Mouse (Mus musculus): ENCODE results near the gene Ovol1. TPM values are rescaled to one million over a fixed set of nuclear protein-coding genes. Genes with fewer than 3 reads are reported as not detected.

Ovol1 gene
- total RNA-seq, 1 experiment = 0.58 TPM

DNA sequence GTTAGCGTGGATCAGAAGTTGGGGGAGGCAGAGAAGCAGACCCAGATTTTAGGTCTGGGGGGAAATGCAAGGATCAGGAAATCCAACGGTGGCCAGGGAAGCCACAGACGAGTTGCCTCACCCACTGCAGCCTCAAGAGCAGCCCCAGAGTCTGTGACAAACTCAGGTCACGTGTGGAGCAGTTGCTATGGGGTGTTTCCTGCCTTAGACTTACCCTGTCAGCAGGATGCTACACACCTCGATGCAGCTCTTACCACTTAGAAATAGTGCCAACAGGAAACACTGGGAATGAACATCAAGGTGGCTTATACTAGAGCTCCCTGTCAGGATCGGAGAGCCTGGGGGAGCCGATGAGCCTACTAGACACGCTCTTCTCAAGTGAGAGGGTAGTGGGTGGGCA, 27.9 kb downstream of the Ovol1 start:
- Histone ChIP-seq H3K9me3 (ENCODE audit: control insufficient read depth, insufficient read depth, low read depth, low read length) (no peaks in the 10 kb centered on the region), H3K4me1 (ENCODE audit: control insufficient read depth in 2 of 2, insufficient read depth in 2 of 2, low read length in 2 of 2, poor library complexity in 1 of 2) (peaks cover 0 to 2% of the 10 kb centered on the region in 2 experiments; a peak in 1 of 4 replicates), H3K36me3 (ENCODE audit: control insufficient read depth, insufficient read depth, low read length, poor library complexity, severe bottlenecking) (no peaks in the 10 kb centered on the region), H3K4me3 (ENCODE audit: insufficient read depth in 1 of 2, low read depth in 1 of 2, low read length in 2 of 2, poor library complexity in 1 of 2, severe bottlenecking in 1 of 2) (no peak overlapping the region), H3K9ac (ENCODE audit: insufficient read depth, low read depth, low read length, poor library complexity, severe bottlenecking) (no peak overlapping the region), H3K27ac (ENCODE audit: insufficient read depth, low read depth, low read length, poor library complexity, severe bottlenecking) (no peak overlapping the region)
- in situ Hi-C loops (cut with MboI; ENCODE audit: low sequenced_read_pairs in 2 of 2, unreplicated experiment in 2 of 2) = no loop called here
- DNase-seq (ENCODE audit: low read depth, low spot score) = no peak
- no peak for TF ChIP-seq CHD2 (IDR thresholded peaks at IDR 0.05; ENCODE audit: low read depth, low read length)
- TF ChIP-seq MAFK (IDR thresholded peaks at IDR 0.05; ENCODE audit: insufficient read depth, low read depth, low read length) = no peak
- TF ChIP-seq ZC3H11A (IDR thresholded peaks at IDR 0.05; ENCODE audit: borderline replicate concordance, low read depth, low read length) = no peak
- no peak for TF ChIP-seq ZNF384 (IDR thresholded peaks at IDR 0.05; ENCODE audit: low read depth, low read length)
- TF ChIP-seq HCFC1 (IDR thresholded peaks at IDR 0.05; ENCODE audit: borderline replicate concordance, insufficient read depth, low read length) = no peak

DNA sequence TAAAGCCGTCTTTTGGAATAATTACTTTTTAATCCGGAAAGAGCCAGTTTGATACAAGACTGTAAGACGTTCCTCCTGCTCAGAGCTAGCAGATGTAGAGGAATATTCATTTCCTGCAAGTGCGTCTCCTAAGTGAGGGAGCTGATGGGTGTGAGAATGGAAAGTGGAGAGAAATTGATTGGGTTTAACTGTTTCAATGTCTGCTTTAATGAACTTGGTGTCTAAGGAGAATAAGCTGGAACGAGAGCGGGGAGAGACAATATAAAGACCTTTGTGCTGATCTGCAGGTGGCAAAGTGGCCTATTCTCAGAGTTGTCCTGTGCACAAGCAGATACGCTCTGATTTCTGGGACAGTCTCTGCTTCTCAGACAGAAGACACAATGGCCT, 30.3 kb downstream of the Ovol1 start:
- H3K4me1 ChIP-seq (ENCODE audit: control insufficient read depth in 2 of 2, insufficient read depth in 2 of 2, low read length in 2 of 2, poor library complexity in 1 of 2) = peaks cover 0 to 6% of the 10 kb centered on the region in 2 experiments; a peak in 1 of 4 replicates
- no peaks in the 10 kb centered on the region for H3K9me3 ChIP-seq (ENCODE audit: control insufficient read depth, insufficient read depth, low read depth, low read length)
- no peak for DNase-seq (ENCODE audit: low read depth, low spot score)
- H3K9ac ChIP-seq (ENCODE audit: insufficient read depth, low read depth, low read length, poor library complexity, severe bottlenecking) = no peak overlapping the region
- H3K27ac ChIP-seq (ENCODE audit: insufficient read depth, low read depth, low read length, poor library complexity, severe bottlenecking) = no peak overlapping the region
- H3K4me3 ChIP-seq (ENCODE audit: insufficient read depth in 1 of 2, low read depth in 1 of 2, low read length in 2 of 2, poor library complexity in 1 of 2, severe bottlenecking in 1 of 2) = no peak overlapping the region
- no peaks in the 10 kb centered on the region for H3K36me3 ChIP-seq (ENCODE audit: control insufficient read depth, insufficient read depth, low read length, poor library complexity, severe bottlenecking)
- no peak for TF ChIP-seq HCFC1 (IDR thresholded peaks at IDR 0.05; ENCODE audit: borderline replicate concordance, insufficient read depth, low read length)
- no peak for TF ChIP-seq CHD2 (IDR thresholded peaks at IDR 0.05; ENCODE audit: low read depth, low read length)
- TF ChIP-seq MAFK (IDR thresholded peaks at IDR 0.05; ENCODE audit: insufficient read depth, low read depth, low read length) = no peak
- no peak for TF ChIP-seq ZC3H11A (IDR thresholded peaks at IDR 0.05; ENCODE audit: borderline replicate concordance, low read depth, low read length)
- no peak for TF ChIP-seq ZNF384 (IDR thresholded peaks at IDR 0.05; ENCODE audit: low read depth, low read length)
- in situ Hi-C loops (cut with MboI; ENCODE audit: low sequenced_read_pairs in 2 of 2, unreplicated experiment in 2 of 2) = no loop called here

DNA sequence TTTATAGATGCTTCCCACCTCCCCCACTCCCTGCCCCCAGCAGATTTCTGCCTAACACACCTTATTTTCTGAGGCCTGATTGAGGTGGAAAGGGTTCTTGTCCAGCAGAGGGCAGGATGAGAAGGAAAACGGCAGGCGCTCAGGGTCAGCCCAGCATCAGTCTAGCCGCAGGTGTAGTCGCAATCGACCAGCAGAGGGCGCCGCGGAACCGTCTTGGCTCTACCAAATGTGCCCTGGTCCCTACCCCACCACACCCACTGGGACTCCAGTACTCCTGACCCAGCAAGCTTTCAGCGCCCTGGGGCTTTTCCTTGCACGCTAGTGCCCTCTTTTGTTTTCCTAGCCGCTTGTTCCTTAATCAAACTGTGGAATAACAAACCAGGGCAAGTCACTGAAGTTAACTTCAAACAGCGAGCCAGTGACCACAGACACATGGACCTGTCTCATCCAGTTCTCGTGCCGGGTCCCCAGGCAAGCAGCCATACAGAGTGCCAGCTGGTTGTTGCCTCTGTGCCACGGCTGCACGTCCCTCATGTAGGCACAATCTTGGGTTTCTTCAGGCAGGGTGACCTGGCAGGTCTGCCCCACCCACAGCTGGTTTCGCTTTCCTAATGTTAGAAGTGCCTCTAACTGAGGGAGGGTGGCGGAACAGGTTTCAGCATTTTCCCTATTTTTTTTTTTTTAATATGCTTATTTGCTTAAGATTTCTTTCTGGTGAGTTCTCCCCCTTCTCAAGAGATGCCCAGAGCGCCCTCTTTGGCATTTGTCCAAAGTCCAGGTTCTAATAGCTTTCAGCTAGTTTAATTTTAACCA, 30.9 kb downstream of the Ovol1 start:
- H3K4me3 ChIP-seq (ENCODE audit: insufficient read depth in 1 of 2, low read depth in 1 of 2, low read length in 2 of 2, poor library complexity in 1 of 2, severe bottlenecking in 1 of 2) = no peak overlapping the region
- H3K27ac ChIP-seq (ENCODE audit: insufficient read depth, low read depth, low read length, poor library complexity, severe bottlenecking) = no peak overlapping the region
- H3K4me1 ChIP-seq (ENCODE audit: control insufficient read depth in 2 of 2, insufficient read depth in 2 of 2, low read length in 2 of 2, poor library complexity in 1 of 2) = peaks cover 0 to 7% of the 10 kb centered on the region in 2 experiments; a peak in 1 of 4 replicates
- DNase-seq (ENCODE audit: low read depth, low spot score) = peak; percentile 93
- in situ Hi-C loops (cut with MboI; ENCODE audit: low sequenced_read_pairs in 2 of 2, unreplicated experiment in 2 of 2) = loop anchor here in 1 of 2 experiments (5.0 kb wide), 1 partner anchor 43 kb away; no protein-coding TSS in a partner anchor
- TF ChIP-seq HCFC1 (IDR thresholded peaks at IDR 0.05; ENCODE audit: borderline replicate concordance, insufficient read depth, low read length) (0 out of 2 replicates have a peak, but pooled peaks have one; percentile 48), MAFK (IDR thresholded peaks at IDR 0.05; ENCODE audit: insufficient read depth, low read depth, low read length) (0 out of 2 replicates have a peak, but pooled peaks have one; percentile 21), ZC3H11A (IDR thresholded peaks at IDR 0.05; ENCODE audit: borderline replicate concordance, low read depth, low read length) (peak; percentile 70; the same call in 1 of the 2 replicates), ZNF384 (IDR thresholded peaks at IDR 0.05; ENCODE audit: low read depth, low read length) (no peak), CHD2 (IDR thresholded peaks at IDR 0.05; ENCODE audit: low read depth, low read length) (no peak)
- H3K9me3 ChIP-seq (ENCODE audit: control insufficient read depth, insufficient read depth, low read depth, low read length) = no peaks in the 10 kb centered on the region
- H3K9ac ChIP-seq (ENCODE audit: insufficient read depth, low read depth, low read length, poor library complexity, severe bottlenecking) = no peak overlapping the region
- no peaks in the 10 kb centered on the region for H3K36me3 ChIP-seq (ENCODE audit: control insufficient read depth, insufficient read depth, low read length, poor library complexity, severe bottlenecking)

DNA sequence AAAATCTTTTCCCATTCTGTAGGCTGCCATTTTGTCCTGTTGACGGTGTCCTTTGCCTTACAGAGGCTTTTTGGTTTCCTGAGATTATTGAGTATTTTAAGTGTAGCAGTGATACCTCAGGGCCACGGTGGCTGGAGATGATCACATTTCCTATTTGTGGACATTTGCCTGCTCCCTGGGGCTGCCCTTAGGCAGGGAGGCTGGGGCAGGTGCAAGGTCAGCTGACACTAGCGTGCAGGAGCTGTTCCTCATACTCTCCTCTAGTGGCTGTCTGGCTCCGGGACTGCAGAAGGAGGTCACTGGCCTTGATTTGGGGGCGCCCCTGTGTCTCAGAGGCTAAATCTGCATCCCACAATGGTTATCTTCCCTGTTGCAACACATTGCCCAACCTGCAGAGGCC, 35.2 kb downstream of the Ovol1 start:
- TF ChIP-seq MAFK (IDR thresholded peaks at IDR 0.05; ENCODE audit: insufficient read depth, low read depth, low read length) (no peak), CHD2 (IDR thresholded peaks at IDR 0.05; ENCODE audit: low read depth, low read length) (no peak), HCFC1 (IDR thresholded peaks at IDR 0.05; ENCODE audit: borderline replicate concordance, insufficient read depth, low read length) (no peak), ZNF384 (IDR thresholded peaks at IDR 0.05; ENCODE audit: low read depth, low read length) (no peak), ZC3H11A (IDR thresholded peaks at IDR 0.05; ENCODE audit: borderline replicate concordance, low read depth, low read length) (no peak)
- no peak overlapping the region for H3K9ac ChIP-seq (ENCODE audit: insufficient read depth, low read depth, low read length, poor library complexity, severe bottlenecking)
- in situ Hi-C loops (cut with MboI; ENCODE audit: low sequenced_read_pairs in 2 of 2, unreplicated experiment in 2 of 2) = loop anchor here in 1 of 2 experiments (5.0 kb wide), 1 partner anchor 47 kb away; no protein-coding TSS in a partner anchor
- no peak for DNase-seq (ENCODE audit: low read depth, low spot score)
- H3K36me3 ChIP-seq (ENCODE audit: control insufficient read depth, insufficient read depth, low read length, poor library complexity, severe bottlenecking) = no peaks in the 10 kb centered on the region
- H3K9me3 ChIP-seq (ENCODE audit: control insufficient read depth, insufficient read depth, low read depth, low read length) = no peaks in the 10 kb centered on the region
- H3K4me1 ChIP-seq (ENCODE audit: control insufficient read depth in 2 of 2, insufficient read depth in 2 of 2, low read length in 2 of 2, poor library complexity in 1 of 2) = peaks cover 0 to 7% of the 10 kb centered on the region in 2 experiments; a peak in 1 of 4 replicates
- no peak overlapping the region for H3K4me3 ChIP-seq (ENCODE audit: insufficient read depth in 1 of 2, low read depth in 1 of 2, low read length in 2 of 2, poor library complexity in 1 of 2, severe bottlenecking in 1 of 2)
- H3K27ac ChIP-seq (ENCODE audit: insufficient read depth, low read depth, low read length, poor library complexity, severe bottlenecking) = no peak overlapping the region

Measured in ES-E14 (cell line).